Mouse (Mus musculus): Measurements from ENCODE around the gene Mogs. TPM values are rescaled to one million over a fixed set of nuclear protein-coding genes. Genes with fewer than 3 reads are reported as not detected.

Mogs gene
- polyA plus RNA-seq, 1 experiment from 2014 or later: 31.9 TPM

DNA sequence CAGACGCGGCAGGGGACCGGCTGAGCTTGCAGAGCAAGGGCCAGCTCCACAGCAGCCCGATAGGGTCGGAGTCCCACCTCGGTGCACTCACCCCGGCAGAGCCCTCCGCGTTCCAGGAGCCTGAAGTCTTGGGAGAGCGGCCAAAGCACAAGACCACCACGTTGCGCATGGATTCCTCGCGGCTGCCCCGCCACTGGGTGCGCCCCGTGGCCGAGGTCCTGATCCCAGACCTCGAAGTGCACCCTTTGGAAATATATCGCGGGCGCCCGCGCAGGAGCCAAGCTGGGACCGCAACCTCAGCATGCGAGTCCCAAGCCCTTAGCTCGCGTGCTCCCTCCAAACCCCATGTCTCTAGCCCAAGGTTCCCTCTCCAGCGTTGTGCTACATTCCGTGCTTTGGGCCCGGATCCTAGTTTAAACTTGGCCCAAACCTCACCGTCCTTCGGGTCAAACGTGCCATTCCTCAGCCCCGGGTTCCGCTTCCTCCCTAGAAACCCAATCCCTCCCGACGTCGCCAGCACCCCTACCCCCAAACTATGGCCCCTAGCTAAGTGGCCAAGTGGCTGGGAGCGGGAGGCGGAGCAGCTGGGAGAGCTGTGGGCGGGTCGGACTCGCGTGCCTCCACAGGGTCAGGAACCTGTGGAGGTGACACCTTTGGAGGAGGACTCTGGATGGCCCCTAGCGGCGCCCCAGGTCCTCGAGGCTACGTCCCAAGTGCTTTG is 46.8 kb downstream of the Mogs start:
- peak overlapping the region; percentile 41 for H3K4me2 ChIP-seq (ENCODE audit: low read depth)
- DNase-seq (ENCODE audit: low spot score) (peak; percentile 41), ATAC-seq (ENCODE audit: insufficient read depth, low FRiP score, low TSS enrichment) (no peak)
- no peak overlapping the region for H3K27ac ChIP-seq (ENCODE audit: low read depth, low read length)
- no peaks in the 10 kb centered on the region for H3K36me3 ChIP-seq (ENCODE audit: control insufficient read depth, insufficient read depth, low read length)
- peaks cover 27% of the 10 kb centered on the region for H3K27me3 ChIP-seq (ENCODE audit: control insufficient read depth, insufficient read depth, low read length)
- H3K4me3 ChIP-seq (ENCODE audit: low read depth, low read length): peak overlapping the region; percentile 26
- under 1% methylated on average over 49 of the region's 49 CpGs for WGBS
- no peaks in the 10 kb centered on the region for H3K9me3 ChIP-seq (ENCODE audit: control insufficient read depth, low read length)
- H3K9ac ChIP-seq (ENCODE audit: low read length): peak overlapping the region; percentile 15; the same call in 1 of the 2 replicates
- peaks cover 10% of the 10 kb centered on the region; the same call in 1 of the 2 replicates for H3K4me1 ChIP-seq (ENCODE audit: control insufficient read depth, insufficient read depth, low read length)

DNA sequence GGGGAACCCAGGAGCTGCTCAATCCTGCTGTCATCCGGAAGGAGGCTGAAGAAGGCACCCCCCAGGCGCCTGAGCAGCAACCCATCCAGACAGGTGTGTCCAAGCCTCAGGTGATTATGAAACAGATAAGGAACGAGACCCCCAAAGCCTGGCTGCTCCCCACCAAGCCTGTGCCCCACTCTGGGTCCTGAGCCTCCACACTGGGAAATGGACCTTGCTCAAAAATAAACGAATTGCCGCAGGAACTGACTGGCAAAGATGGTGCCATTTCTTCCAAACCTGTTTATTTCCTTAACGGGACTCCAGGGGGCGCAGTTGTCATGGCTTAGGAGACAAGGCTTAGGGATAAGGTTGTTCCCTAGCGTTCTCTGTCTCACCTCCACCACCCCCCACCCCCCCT is 47.4 kb downstream of the Mogs start:
- ATAC-seq (ENCODE audit: insufficient read depth, low FRiP score, low TSS enrichment) (no peak), DNase-seq (ENCODE audit: low spot score) (peak; percentile 74)
- Histone ChIP-seq H3K4me1 (ENCODE audit: control insufficient read depth, insufficient read depth, low read length) (peaks cover 12% of the 10 kb centered on the region; the same call in 1 of the 2 replicates), H3K27me3 (ENCODE audit: control insufficient read depth, insufficient read depth, low read length) (peaks cover 27% of the 10 kb centered on the region), H3K4me3 (ENCODE audit: low read depth, low read length) (peak overlapping the region; percentile 26; the same call in 1 of the 2 replicates), H3K36me3 (ENCODE audit: control insufficient read depth, insufficient read depth, low read length) (no peaks in the 10 kb centered on the region), H3K4me2 (ENCODE audit: low read depth) (peak overlapping the region; percentile 41), H3K9ac (ENCODE audit: low read length) (no peak overlapping the region), H3K9me3 (ENCODE audit: control insufficient read depth, low read length) (no peaks in the 10 kb centered on the region), H3K27ac (ENCODE audit: low read depth, low read length) (no peak overlapping the region)
- 0% methylated on average over 8 of the region's 8 CpGs for WGBS

DNA sequence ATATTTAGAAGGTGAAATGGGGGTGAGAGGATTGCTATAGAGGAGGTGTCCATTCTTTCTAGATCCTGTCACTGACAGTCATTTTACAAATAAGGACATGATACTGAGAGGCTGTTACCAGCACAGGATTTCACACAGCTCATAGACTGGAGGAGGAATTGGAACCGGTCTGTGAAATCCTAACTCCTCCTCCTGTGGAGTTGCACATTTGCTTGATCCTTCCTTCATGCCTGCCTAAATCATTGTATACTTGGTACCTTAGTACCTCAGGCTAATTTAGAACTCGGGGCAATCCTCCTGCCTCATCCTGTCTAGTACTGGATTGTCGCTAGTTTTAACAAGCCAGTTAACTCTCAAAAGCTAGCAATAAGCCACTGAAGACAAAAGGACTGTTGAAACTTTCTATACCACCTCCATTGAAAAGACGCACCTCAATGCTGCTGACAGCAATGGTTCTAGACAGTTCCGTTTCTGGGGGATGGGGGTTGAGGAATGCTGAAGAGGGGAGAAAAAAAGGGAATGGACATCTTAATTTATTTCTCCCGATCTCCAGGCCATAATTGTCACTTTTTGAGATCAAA is 49.8 kb downstream of the Mogs start:
- peak overlapping the region; percentile 82 for H3K9ac ChIP-seq (ENCODE audit: low read length)
- H3K9me3 ChIP-seq (ENCODE audit: control insufficient read depth, low read length): no peaks in the 10 kb centered on the region
- peak overlapping the region; percentile 87 for H3K4me3 ChIP-seq (ENCODE audit: low read depth, low read length)
- peaks cover 12% of the 10 kb centered on the region; the same call in 1 of the 2 replicates for H3K4me1 ChIP-seq (ENCODE audit: control insufficient read depth, insufficient read depth, low read length)
- DNase-seq (ENCODE audit: low spot score) (peak; percentile 26), ATAC-seq (ENCODE audit: insufficient read depth, low FRiP score, low TSS enrichment) (peak; percentile 32; the same call in 1 of the 2 replicates)
- H3K27ac ChIP-seq (ENCODE audit: low read depth, low read length): no peak overlapping the region
- no peaks in the 10 kb centered on the region for H3K36me3 ChIP-seq (ENCODE audit: control insufficient read depth, insufficient read depth, low read length)
- H3K4me2 ChIP-seq (ENCODE audit: low read depth): peak overlapping the region; percentile 87
- peaks cover 26% of the 10 kb centered on the region for H3K27me3 ChIP-seq (ENCODE audit: control insufficient read depth, insufficient read depth, low read length)
- WGBS: 6% methylated on average over 6 of the region's 6 CpGs

DNA sequence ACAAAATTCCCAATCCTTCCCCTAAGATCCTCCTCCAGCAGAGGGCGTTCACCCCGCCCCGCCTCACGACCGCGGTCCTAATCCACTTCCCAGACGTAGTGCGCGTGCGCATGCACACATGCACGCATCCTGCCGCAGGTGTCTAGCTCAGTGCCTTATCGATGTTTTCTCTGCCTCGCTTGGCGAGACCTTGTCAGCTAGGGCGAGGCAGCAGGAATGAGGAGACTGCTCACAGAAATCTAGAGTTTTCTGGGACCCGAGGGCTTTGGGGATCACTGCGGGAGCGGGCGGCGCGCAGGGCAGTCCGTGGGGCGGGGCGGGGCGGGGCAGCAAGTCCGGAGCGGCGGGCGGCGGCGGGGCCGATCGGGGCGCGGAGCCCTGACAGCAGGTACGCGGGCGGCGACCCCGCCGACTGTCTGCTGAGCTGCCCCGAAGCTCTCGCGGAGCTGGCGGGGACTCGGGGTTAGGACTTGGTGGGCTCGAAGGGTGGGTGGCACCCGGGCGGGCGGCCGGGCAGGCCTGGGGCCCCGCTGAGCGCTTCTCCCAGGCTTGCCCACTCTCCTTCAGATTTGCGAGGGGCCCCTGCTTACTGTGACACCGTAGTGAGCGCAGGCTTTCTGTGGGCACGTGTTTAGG is 50.4 kb downstream of the Mogs start, which contains the start of gene Dctn1:
Dctn1 (plus strand) TSS at position 314 of the 636 bp plus-strand sequence.
- Histone ChIP-seq H3K9me3 (ENCODE audit: control insufficient read depth, low read length) (no peaks in the 10 kb centered on the region), H3K4me3 (ENCODE audit: low read depth, low read length) (peak within 1 kb of the TSS; percentile 87), H3K4me2 (ENCODE audit: low read depth) (peak within 1 kb of the TSS; percentile 87), H3K4me1 (ENCODE audit: control insufficient read depth, insufficient read depth, low read length) (peaks cover 12% of the 10 kb centered on the region; the same call in 1 of the 2 replicates), H3K36me3 (ENCODE audit: control insufficient read depth, insufficient read depth, low read length) (no peaks in the 10 kb centered on the region), H3K27me3 (ENCODE audit: control insufficient read depth, insufficient read depth, low read length) (peaks cover 20% of the 10 kb centered on the region), H3K27ac (ENCODE audit: low read depth, low read length) (peak within 1 kb of the TSS; percentile 72; the same call in 1 of the 2 replicates), H3K9ac (ENCODE audit: low read length) (peak within 1 kb of the TSS; percentile 82)
- ATAC-seq (ENCODE audit: insufficient read depth, low FRiP score, low TSS enrichment): peak; percentile 76
- DNase-seq (ENCODE audit: low spot score): peak; percentile 94
- WGBS: under 1% methylated on average over 53 of the region's 58 CpGs

DNA sequence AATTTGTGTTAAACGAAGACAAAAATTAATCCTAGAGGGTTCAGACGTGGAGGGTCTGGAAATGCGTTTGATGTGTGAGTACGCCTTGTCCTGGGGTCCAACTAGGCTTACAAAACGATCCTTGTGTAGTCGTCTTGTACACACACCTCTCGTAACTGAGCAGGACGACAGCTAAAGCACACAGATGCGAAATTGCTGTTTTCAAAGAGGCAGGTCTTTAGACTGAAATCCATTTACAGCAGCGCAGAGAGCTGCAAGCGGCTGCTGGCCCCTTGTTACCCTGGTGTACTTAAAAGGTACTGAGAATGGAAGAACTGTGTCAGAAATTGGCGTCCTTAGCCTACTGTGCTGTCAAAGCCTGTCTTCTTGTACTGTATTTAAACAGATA is 50.9 kb downstream of the Mogs start:
- Histone ChIP-seq H3K4me3 (ENCODE audit: low read depth, low read length) (peak overlapping the region; percentile 87), H3K36me3 (ENCODE audit: control insufficient read depth, insufficient read depth, low read length) (no peaks in the 10 kb centered on the region), H3K4me1 (ENCODE audit: control insufficient read depth, insufficient read depth, low read length) (peaks cover 12% of the 10 kb centered on the region; the same call in 1 of the 2 replicates), H3K27me3 (ENCODE audit: control insufficient read depth, insufficient read depth, low read length) (peaks cover 15% of the 10 kb centered on the region), H3K4me2 (ENCODE audit: low read depth) (peak overlapping the region; percentile 87), H3K9ac (ENCODE audit: low read length) (peak overlapping the region; percentile 82), H3K9me3 (ENCODE audit: control insufficient read depth, low read length) (no peaks in the 10 kb centered on the region), H3K27ac (ENCODE audit: low read depth, low read length) (peak overlapping the region; percentile 72; the same call in 1 of the 2 replicates)
- no peak for DNase-seq (ENCODE audit: low spot score)
- no peak; the same call in 1 of the 2 replicates for ATAC-seq (ENCODE audit: insufficient read depth, low FRiP score, low TSS enrichment)
- WGBS: under 1% methylated on average over 12 of the region's 12 CpGs

MicroRNA genes within 50 kb of the gene (microRNA counts, 519-probe panel; counts per million panel counts)
- microRNA mmu-miR-3470a+mmu-miR-3470b: 171 counts per million, percentile 57 among the panel's probes with 10 or more counts

Small RNA genes within 50 kb of the gene (microRNA-seq; reads per million reads assigned to microRNA genes)
- gene Mir3470a: not detected

Other genes with a start within 250 kb of the Mogs start
- 3.0 and 3.4 TPM in 2 replicates for gene Sema4f, start 175.7 kb upstream of the Mogs start, polyA plus RNA-seq (2014; fragmentation: Nextera tagmentation; extraction: Ambion mirVana)
- gene M1ap, start 168.6 kb upstream of the Mogs start, polyA plus RNA-seq (2014; fragmentation: Nextera tagmentation; extraction: Ambion mirVana): 0.26 TPM in 1 of 2 replicates, not detected in the other
- 5.6 and 7.1 TPM in 2 replicates for gene Dok1, start 82.0 kb upstream of the Mogs start, polyA plus RNA-seq (2014; fragmentation: Nextera tagmentation; extraction: Ambion mirVana)
- 6.7 and 9.2 TPM in 2 replicates for gene Loxl3, start 81.3 kb upstream of the Mogs start, polyA plus RNA-seq (2014; fragmentation: Nextera tagmentation; extraction: Ambion mirVana)
- gene Aup1, start 61.0 kb upstream of the Mogs start, polyA plus RNA-seq (2014; fragmentation: Nextera tagmentation; extraction: Ambion mirVana): 122 TPM in 2 replicates
- 33.2 and 34.1 TPM in 2 replicates for gene Htra2, start 60.2 kb upstream of the Mogs start, polyA plus RNA-seq (2014; fragmentation: Nextera tagmentation; extraction: Ambion mirVana)
- gene Dqx1, start 57.7 kb upstream of the Mogs start, polyA plus RNA-seq (2014; fragmentation: Nextera tagmentation; extraction: Ambion mirVana): 1.4 and 1.6 TPM in 2 replicates
- 21.2 and 30.4 TPM in 2 replicates for gene Tlx2, start 45.2 kb upstream of the Mogs start, polyA plus RNA-seq (2014; fragmentation: Nextera tagmentation; extraction: Ambion mirVana)
- 41.8 and 42.0 TPM in 2 replicates for gene Pcgf1, start 37.6 kb upstream of the Mogs start, polyA plus RNA-seq (2014; fragmentation: Nextera tagmentation; extraction: Ambion mirVana)
- gene Lbx2, start 29.1 kb upstream of the Mogs start, polyA plus RNA-seq (2014; fragmentation: Nextera tagmentation; extraction: Ambion mirVana): 2.5 and 2.7 TPM in 2 replicates
- gene Ccdc142, start 13.9 kb upstream of the Mogs start, polyA plus RNA-seq (2014; fragmentation: Nextera tagmentation; extraction: Ambion mirVana): 3.3 and 3.5 TPM in 2 replicates
- gene Gm42688, start 13.9 kb upstream of the Mogs start, polyA plus RNA-seq (2014; fragmentation: Nextera tagmentation; extraction: Ambion mirVana): 2.1 and 2.7 TPM in 2 replicates
- gene Mrpl53, start 6.5 kb upstream of the Mogs start, polyA plus RNA-seq (2014; fragmentation: Nextera tagmentation; extraction: Ambion mirVana): 118 and 123 TPM in 2 replicates
- 169 and 177 TPM in 2 replicates for gene Wbp1, start 6.1 kb downstream of the Mogs start, polyA plus RNA-seq (2014; fragmentation: Nextera tagmentation; extraction: Ambion mirVana)
- 19.8 and 23.4 TPM in 2 replicates for gene Ino80b, start 9.9 kb downstream of the Mogs start, polyA plus RNA-seq (2014; fragmentation: Nextera tagmentation; extraction: Ambion mirVana)
- 20.6 and 22.1 TPM in 2 replicates for gene Rtkn, start 20.0 kb downstream of the Mogs start, polyA plus RNA-seq (2014; fragmentation: Nextera tagmentation; extraction: Ambion mirVana)
- gene Wdr54, start 40.9 kb downstream of the Mogs start, polyA plus RNA-seq (2014; fragmentation: Nextera tagmentation; extraction: Ambion mirVana): 12.2 and 14.5 TPM in 2 replicates
- 1.4 and 1.5 TPM in 2 replicates for gene 1700003E16Rik, start 40.9 kb downstream of the Mogs start, polyA plus RNA-seq (2014; fragmentation: Nextera tagmentation; extraction: Ambion mirVana)
- 114 and 125 TPM in 2 replicates for gene Dctn1, start 50.4 kb downstream of the Mogs start, polyA plus RNA-seq (2014; fragmentation: Nextera tagmentation; extraction: Ambion mirVana)
- gene Slc4a5, start 104.3 kb downstream of the Mogs start, polyA plus RNA-seq (2014; fragmentation: Nextera tagmentation; extraction: Ambion mirVana): 0.28 and 0.77 TPM in 2 replicates
- gene Mthfd2, start 210.4 kb downstream of the Mogs start, polyA plus RNA-seq (2014; fragmentation: Nextera tagmentation; extraction: Ambion mirVana): 43.1 and 45.7 TPM in 2 replicates
- gene Mob1a, start 210.5 kb downstream of the Mogs start, polyA plus RNA-seq (2014; fragmentation: Nextera tagmentation; extraction: Ambion mirVana): 69.5 and 72.3 TPM in 2 replicates
- 106 and 115 TPM in 2 replicates for gene Bola3, start 233.7 kb downstream of the Mogs start, polyA plus RNA-seq (2014; fragmentation: Nextera tagmentation; extraction: Ambion mirVana)

Data from neural tube, embryonic 11.5 days (tissue).